Comparison of ENCODE assay signal across 29 mouse cellular contexts in the genomic region with DNA sequence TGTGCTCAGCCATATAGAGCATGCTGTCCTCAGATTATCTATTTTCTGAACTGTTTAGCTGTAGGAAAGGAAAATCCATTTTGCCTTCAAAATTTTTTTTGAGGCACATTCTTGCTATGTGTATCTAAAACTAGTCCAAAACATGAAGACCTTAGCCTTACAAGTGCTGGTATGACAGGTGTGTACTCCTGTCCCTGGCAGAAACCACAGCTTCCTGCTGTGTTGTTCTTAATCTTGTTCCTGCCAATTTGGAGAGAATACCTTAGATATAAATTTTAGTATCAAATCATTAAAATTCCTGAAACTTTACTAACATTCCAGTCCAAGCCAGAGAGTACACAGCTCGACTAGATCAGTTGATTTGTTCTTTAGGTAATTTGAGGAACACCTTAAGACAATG.
A peak's percentile ranks its signal among the peaks of the same experiment; 100 is the strongest.
DNase-seq lines count a peak whose midpoint lies in the region; ATAC-seq lines count a peak whose summit lies in the region.
"Had no signal": no experiment of that assay in that cellular context is flagged by ENCODE, and none has a peak within 500 bp of the region (broad histone marks: within the 10 kb centered on the region; RNA-seq: fewer than 3 reads in every experiment).

No protein-coding gene starts in this region.

- no peaks in the 10 kb centered on the region for H3K9me3 ChIP-seq in midbrain, embryonic 11.5 days (ENCODE audit: control insufficient read depth, low read length)
- H3K9me3 ChIP-seq: embryonic facial prominence, embryonic 10.5 days; embryonic facial prominence, embryonic 13.5 days; forebrain, embryonic 12.5 days; forebrain, embryonic 15.5 days; heart, embryonic 12.5 days; heart, embryonic 15.5 days had no signal

- H3K36me3 ChIP-seq in midbrain, embryonic 11.5 days (ENCODE audit: control insufficient read depth, insufficient read depth, low read length) = no peaks in the 10 kb centered on the region
- H3K36me3 ChIP-seq: embryonic facial prominence, embryonic 10.5 days; embryonic facial prominence, embryonic 13.5 days; forebrain, embryonic 12.5 days; forebrain, embryonic 15.5 days; heart, embryonic 12.5 days; heart, embryonic 15.5 days had no signal

- intact Hi-C loops in heart, postnatal 36 days (cut with DNase I) = no loop called here

- WGBS in midbrain, embryonic 11.5 days = 53% methylated on average over 1 of the region's 1 CpGs

- H3K9ac ChIP-seq in midbrain, embryonic 11.5 days (ENCODE audit: low read length) = no peak overlapping the region
- H3K9ac ChIP-seq: embryonic facial prominence, embryonic 13.5 days; forebrain, embryonic 12.5 days; forebrain, embryonic 15.5 days; heart, embryonic 12.5 days; heart, embryonic 15.5 days; hindbrain, embryonic 14.5 days had no signal

- H3K4me2 ChIP-seq in midbrain, embryonic 11.5 days = no peak overlapping the region
- H3K4me2 ChIP-seq: embryonic facial prominence, embryonic 13.5 days; forebrain, embryonic 12.5 days; forebrain, embryonic 15.5 days; heart, embryonic 12.5 days; heart, embryonic 15.5 days; hindbrain, embryonic 14.5 days had no signal

- no peaks in the 10 kb centered on the region for H3K4me1 ChIP-seq in midbrain, embryonic 11.5 days (ENCODE audit: control insufficient read depth, insufficient read depth, low read length)
- H3K4me1 ChIP-seq: embryonic facial prominence, embryonic 10.5 days; embryonic facial prominence, embryonic 13.5 days; forebrain, embryonic 12.5 days; forebrain, embryonic 15.5 days; heart, embryonic 12.5 days; heart, embryonic 15.5 days had no signal

- H3K4me3 ChIP-seq in midbrain, embryonic 11.5 days (ENCODE audit: low read depth, low read length) = no peak overlapping the region
- H3K4me3 ChIP-seq: embryonic facial prominence, embryonic 10.5 days; embryonic facial prominence, embryonic 13.5 days; erythroblast, embryonic 14.5 days; forebrain, embryonic 12.5 days; forebrain, embryonic 15.5 days; heart, embryonic 12.5 days; heart, embryonic 15.5 days had no signal

- DNase-seq in brain, adult 2 months (ENCODE audit: low read depth, low spot score) = peak; percentile 36
- peak; percentile 54 to 58 for DNase-seq in cerebellum, adult 18-20 months
- peak; percentile 74 for DNase-seq in cerebellum, adult 9-10 months
- DNase-seq in cerebellum, postnatal 14 days = peak; percentile 34 to 63
- DNase-seq in T-cell, adult 2 months (ENCODE audit: low spot score) = no peak
- DNase-seq in lung, postnatal 14 days = no peak
- no peak for DNase-seq in midbrain, embryonic 11.5 days (ENCODE audit: low spot score, missing footprints)
- DNase-seq in heart, postnatal 36 days = no peak
- DNase-seq: adrenal gland, adult 8-10 months; adrenal gland, postnatal 25 days; embryo, embryonic 11 days; gastrocnemius, postnatal 25 days; heart, adult 18-20 months; heart, postnatal 10 days; heart, postnatal 4 days; kidney, adult 18-20 months had no signal

- no peak overlapping the region for H3K27ac ChIP-seq in midbrain, embryonic 11.5 days (ENCODE audit: low read depth, low read length)
- H3K27ac ChIP-seq: embryonic facial prominence, embryonic 10.5 days; embryonic facial prominence, embryonic 13.5 days; forebrain, embryonic 12.5 days; forebrain, embryonic 15.5 days; heart, embryonic 15.5 days; hindbrain, embryonic 14.5 days; hindbrain, postnatal 0 days had no signal

- ATAC-seq in midbrain, embryonic 11.5 days (ENCODE audit: low FRiP score) = no peak
- ATAC-seq: activated CD4-positive, CD25-positive, alpha-beta regulatory T cell, adult 4 months; CD4-positive, CD25-positive, alpha-beta regulatory T cell, adult 4 months; forebrain, embryonic 15.5 days; hindbrain, postnatal 0 days; inflammation-experienced regulatory T-cells, adult 6 months; intestine, embryonic 16.5 days had no signal

- no peaks in the 10 kb centered on the region for H3K27me3 ChIP-seq in midbrain, embryonic 11.5 days (ENCODE audit: control insufficient read depth, insufficient read depth, low read length)
- H3K27me3 ChIP-seq: embryonic facial prominence, embryonic 13.5 days; forebrain, embryonic 12.5 days; forebrain, embryonic 15.5 days; heart, embryonic 12.5 days; heart, embryonic 15.5 days had no signal

Comparison
In these comparisons a context has a peak if more than half of its experiments do, and no peak if none do; other contexts are left out.
1. DNase-seq: peak in brain, adult 2 months (single experiment), cerebellum, adult 18-20 months (2 of 2), cerebellum, adult 9-10 months (single experiment) and cerebellum, postnatal 14 days (2 of 2); none in T-cell, adult 2 months (single experiment), lung, postnatal 14 days (single experiment), midbrain, embryonic 11.5 days (single experiment) and heart, postnatal 36 days (0 of 2).